Mouse (Mus musculus) left cerebral cortex, postnatal 14 days (tissue): ENCODE measurements around the gene Sppl2a. TPM values are rescaled to one million over a fixed set of nuclear protein-coding genes. Genes with fewer than 3 reads are reported as not detected.
"Not testable (repeated sequence)": the region's sequence is repeated elsewhere in the genome, so short reads cannot be mapped to it uniquely, and the experiment has no call there.

ENCODE experiments used
- DNase-seq, 2 experiments: peaks; one replicate each; pipeline ENCODE4 v3.0.0; 2021 to 2022; ENCODE audit warnings: low spot score in 2 of 2, mixed read lengths in 1 of 2
- intact Hi-C: fragments of 180-260 bp; cut with DNase I; formaldehyde crosslinking; loops from one replicate; pipeline ENCODE4 v1.15.1; 2025
- total RNA-seq, 2 experiments: library from RNA; stranded (reverse); gene quantifications; 2 replicates each; pipeline ENCODE4 v1.2.3; 2021

Sppl2a gene
- total RNA-seq, 2 experiments from 2014 or later: 28.8 to 29.9 TPM

- intact Hi-C loops: loop anchor here (10.0 kb wide), 1 partner anchor 321 kb away; no protein-coding TSS in a partner anchor
- no peak for DNase-seq
These were observed 18.9 kb downstream of the Sppl2a start for GRCm38 (mm10) chr2:126914096-126914495.

- no peak for DNase-seq
- intact Hi-C loops: no loop called here
These were observed 28.9 kb downstream of the Sppl2a start for GRCm38 (mm10) chr2:126904162-126904561.

GRCm38 (mm10) chr2:126897511-126897910 is 35.5 kb downstream of the Sppl2a start:
- intact Hi-C loops: no loop called here
- DNase-seq: no peak

- DNase-seq: no peak
- intact Hi-C loops: no loop called here
These were observed 36.1 kb downstream of the Sppl2a start for GRCm38 (mm10) chr2:126896941-126897340.

GRCm38 (mm10) chr2:126894245-126894644 is 38.8 kb downstream of the Sppl2a start:
- intact Hi-C loops: no loop called here
- no peak for DNase-seq

- DNase-seq: no peak
- intact Hi-C loops: no loop called here
These were observed 40.7 kb downstream of the Sppl2a start for GRCm38 (mm10) chr2:126892316-126892715.

GRCm38 (mm10) chr2:126891743-126892142 is 41.3 kb downstream of the Sppl2a start:
- no peak for DNase-seq
- intact Hi-C loops: no loop called here

- DNase-seq: no peak
- intact Hi-C loops: no loop called here
These were observed 45.9 kb downstream of the Sppl2a start for GRCm38 (mm10) chr2:126887141-126887540.

GRCm38 (mm10) chr2:126885871-126886270 is 47.2 kb downstream of the Sppl2a start:
- DNase-seq: no peak
- intact Hi-C loops: no loop called here

- DNase-seq, intact Hi-C loops: not testable (repeated sequence)
These were observed 50.3 kb downstream of the Sppl2a start for GRCm38 (mm10) chr2:126882711-126883110.

- intact Hi-C loops: loop anchor here (5.0 kb wide), 1 partner anchor 129 kb away; the partner anchor contains the start of gene Ap4e1
These were observed 55.0 kb downstream of the Sppl2a start for GRCm38 (mm10) chr2:126877991-126878390.

GRCm38 (mm10) chr2:126875871-126876796 is 56.9 kb downstream of the Sppl2a start, which contains the start of gene Trpm7:
TSS of gene Trpm7 (minus strand) at chr2:126876230.
- DNase-seq: peak; percentile 92 to 95
- intact Hi-C loops: loop anchor here (5.0 kb wide), 1 partner anchor 131 kb away; the partner anchor contains the start of gene Ap4e1

More at GRCm38 (mm10) chr2:126877991-126878390, 55.0 kb downstream of the Sppl2a start:
- no peak for DNase-seq

GRCm38 (mm10) chr2:126875516-126875835 is 57.6 kb downstream of the Sppl2a start:
- intact Hi-C loops: loop anchor here (5.0 kb wide), 1 partner anchor 132 kb away; the partner anchor contains the start of gene Ap4e1
- peak; percentile 18 to 46 for DNase-seq

GRCm38 (mm10) chr2:126874809-126875515 is 58.1 kb downstream of the Sppl2a start:
- DNase-seq: peak in 1 of 2 experiments; percentile 8
- intact Hi-C loops: loop anchor here (5.0 kb wide), 1 partner anchor 132 kb away; the partner anchor contains the start of gene Ap4e1

- DNase-seq: no peak
- intact Hi-C loops: no loop called here
These were observed 66.7 kb downstream of the Sppl2a start for GRCm38 (mm10) chr2:126866301-126866700.

GRCm38 (mm10) chr2:126865501-126866199 is 67.4 kb downstream of the Sppl2a start:
- intact Hi-C loops: no loop called here
- no peak for DNase-seq

- intact Hi-C loops: no loop called here
- DNase-seq: no peak
These were observed 68.0 kb downstream of the Sppl2a start for GRCm38 (mm10) chr2:126865026-126865425.

- intact Hi-C loops: loop anchor here (10.0 kb wide), 1 partner anchor 370 kb away; no protein-coding TSS in a partner anchor
- no peak for DNase-seq
These were observed 88.3 kb downstream of the Sppl2a start for GRCm38 (mm10) chr2:126844751-126845150.
